Mouse (Mus musculus) heart, postnatal 14 days (tissue): Measurements from ENCODE around the gene Pex7. TPM values are rescaled to one million over a fixed set of nuclear protein-coding genes. Genes with fewer than 3 reads are reported as not detected.

Experiments used
- DNase-seq, 2 experiments: peaks; one replicate each; pipeline ENCODE4 v3.0.0; 2021 to 2022
- intact Hi-C: fragments of 180-260 bp; cut with DNase I; formaldehyde crosslinking; loops from one replicate; pipeline ENCODE4 v1.15.1; 2025
- total RNA-seq, 2 experiments: library from RNA; stranded (reverse); gene quantifications; 2 replicates each; pipeline ENCODE4 v1.2.3; 2021

The Pex7 gene
- total RNA-seq, 2 experiments from 2014 or later = 22.9 to 25.9 TPM

GRCm38 (mm10) chr10:19820986-19821385, 86.5 kb downstream of the Pex7 start:
- intact Hi-C loops = no loop called here
- no peak for DNase-seq

- intact Hi-C loops = no loop called here
- no peak for DNase-seq
Observed at GRCm38 (mm10) chr10:19818723-19819355, 88.7 kb downstream of the Pex7 start.

- DNase-seq = peak in 1 of 2 experiments; percentile 12
- intact Hi-C loops = no loop called here
Observed at GRCm38 (mm10) chr10:19815371-19815770, 92.1 kb downstream of the Pex7 start.

GRCm38 (mm10) chr10:19811436-19812172, 95.9 kb downstream of the Pex7 start:
- peak in 1 of 2 experiments; percentile 16 for DNase-seq
- intact Hi-C loops = no loop called here

- no peak for DNase-seq
- intact Hi-C loops = no loop called here
Observed at GRCm38 (mm10) chr10:19804763-19805162, 102.7 kb downstream of the Pex7 start.

Other genes with a start within 250 kb of the Pex7 start
- gene Il20ra, start 195.1 kb downstream of the Pex7 start, total RNA-seq = not detected
- under 1 TPM in 1 of 2 experiments, not detected in 1; 0.07 TPM for gene Slc35d3, start 56.2 kb downstream of the Pex7 start, total RNA-seq
- gene Map3k5, start 26.8 kb upstream of the Pex7 start, total RNA-seq = 10 to 100 TPM; 30.0 to 38.9 TPM
- 10 to 100 TPM; 17.4 to 20.9 TPM for gene Map7, start 240.8 kb upstream of the Pex7 start, total RNA-seq